Mouse (Mus musculus) lung, adult 10 weeks (tissue): ENCODE data around the gene Tcaf2. TPM values are rescaled to one million over a fixed set of nuclear protein-coding genes. Genes with fewer than 3 reads are reported as not detected.

Experiments
- polyA plus RNA-seq: library from polyadenylated mRNA; stranded (reverse); fragments of 350-450 nt; fragmentation: Illumina TruSeq; extraction: RNeasy Lipid Tissue Mini Kit (QIAGEN cat#74804); gene quantifications from one replicate; pipeline ENCODE4 v1.2.3, GENCODE M21; 2014; ENCODE audit warnings: low read depth, low replicate concordance; ENCODE audit not compliant: insufficient read depth

Gene Tcaf2
- polyA plus RNA-seq: 2.5 TPM

DNA sequence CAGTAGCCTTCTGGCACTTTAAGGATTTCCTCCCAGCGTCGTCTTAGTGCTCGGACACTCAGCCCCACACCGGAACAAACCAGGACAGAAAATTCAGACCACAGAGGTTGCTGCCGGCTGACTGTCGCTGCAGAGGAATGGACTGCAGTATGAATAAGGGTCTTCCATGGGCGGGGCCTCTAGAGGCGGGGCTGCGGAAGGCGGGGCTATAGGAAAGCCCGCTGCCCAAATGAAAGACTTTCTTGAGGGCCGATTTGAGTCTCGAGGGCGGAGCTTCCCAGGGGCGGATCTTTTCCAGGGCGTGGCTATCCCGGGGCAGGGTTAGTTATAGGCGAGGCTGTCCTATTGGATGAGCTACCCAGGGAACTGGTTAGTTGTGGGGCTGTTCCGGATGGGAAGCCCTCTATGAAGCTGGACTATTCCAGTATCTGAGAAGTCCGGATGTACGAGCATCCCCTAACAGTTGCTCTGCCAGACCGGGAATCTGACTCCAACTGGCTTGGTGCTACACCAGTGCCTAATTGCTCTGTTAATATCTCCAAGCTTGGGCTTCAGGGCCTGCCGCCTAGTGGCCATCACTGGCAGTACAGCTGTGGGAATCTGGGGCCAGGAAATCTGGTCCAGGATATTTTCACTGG is at the start of gene Tcaf2:
Gene Tcaf2 (minus strand): TSS at position 343 of the 638 bp plus-strand sequence.

DNA sequence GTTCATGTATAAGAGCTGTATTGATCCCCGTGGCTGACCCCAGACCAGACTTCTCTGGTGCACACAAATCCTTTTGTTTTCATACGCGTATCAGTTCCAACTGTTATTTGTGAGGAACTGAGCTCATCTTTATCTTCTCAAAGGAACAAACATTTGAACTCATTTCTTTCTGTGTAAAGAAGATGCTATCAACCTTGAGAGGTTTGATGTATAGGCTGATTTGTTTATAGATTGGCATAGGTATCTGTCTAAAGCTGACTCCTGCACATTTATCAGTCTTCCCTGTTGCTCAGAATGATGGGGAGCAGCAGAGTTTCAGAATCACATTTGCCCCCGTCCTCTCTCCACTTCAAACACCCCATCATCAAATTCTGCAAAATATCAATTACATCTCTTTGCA is 47.5 kb downstream of the Tcaf2 start, which contains the start of gene Tcaf3:
Gene Tcaf3 (minus strand): TSS at position 101 of the 400 bp plus-strand sequence.

Other genes starting within 250 kb of the Tcaf2 start
- gene Tas2r143, start 245.0 kb downstream of the Tcaf2 start, polyA plus RNA-seq: not detected
- not detected for gene Tas2r135, start 239.8 kb downstream of the Tcaf2 start, polyA plus RNA-seq
- gene Tas2r126, start 210.7 kb downstream of the Tcaf2 start, polyA plus RNA-seq: not detected
- gene Olfr458, start 180.1 kb downstream of the Tcaf2 start, polyA plus RNA-seq: not detected
- not detected for gene Olfr457, start 168.9 kb downstream of the Tcaf2 start, polyA plus RNA-seq
- not detected for gene Olfr456, start 158.0 kb downstream of the Tcaf2 start, polyA plus RNA-seq
- gene Olfr455, start 97.7 kb downstream of the Tcaf2 start, polyA plus RNA-seq: not detected
- not detected for gene Tcaf3, start 47.6 kb downstream of the Tcaf2 start, polyA plus RNA-seq
- 12.5 TPM for gene Tcaf1, start 64.8 kb upstream of the Tcaf2 start, polyA plus RNA-seq
- gene Olfr453, start 94.1 kb upstream of the Tcaf2 start, polyA plus RNA-seq: not detected
- not detected for gene Olfr38, start 111.2 kb upstream of the Tcaf2 start, polyA plus RNA-seq
- not detected for gene Olfr452, start 139.8 kb upstream of the Tcaf2 start, polyA plus RNA-seq
- gene Olfr450, start 166.7 kb upstream of the Tcaf2 start, polyA plus RNA-seq: not detected
- not detected for gene Olfr449, start 189.1 kb upstream of the Tcaf2 start, polyA plus RNA-seq
- gene Olfr448, start 245.2 kb upstream of the Tcaf2 start, polyA plus RNA-seq: not detected